Mouse (Mus musculus) cortical plate, adult 2 months (tissue): ENCODE measurements around the gene Trim38.

Source experiments
- CTCF ChIP-seq: fragments of 200-500 bp; IDR thresholded peaks from 2 replicates; pipeline ENCODE4 v1.5.1; 2011; ENCODE audit warnings: mild to moderate bottlenecking, control low read depth, low read length; ENCODE audit not compliant: insufficient read depth; ENCODE audit errors: extremely low read depth
- POLR2A ChIP-seq: fragments of 200-500 bp; IDR thresholded peaks from 2 replicates; pipeline ENCODE4 v1.6.1; 2011; ENCODE audit warnings: mild to moderate bottlenecking, low read length, control low read depth; ENCODE audit not compliant: insufficient read depth; ENCODE audit errors: extremely low read depth

GRCm38 (mm10) chr13:23739922-23740252 is 29.8 kb upstream of the Trim38 start:
- TF ChIP-seq POLR2A: no peak
- no peak for TF ChIP-seq CTCF
